Mouse (Mus musculus): ENCODE measurements around the gene Adk. TPM values are rescaled to one million over a fixed set of nuclear protein-coding genes. Genes with fewer than 3 reads are reported as not detected.

Gene Adk
- polyA plus RNA-seq, 1 experiment from 2014 or later = 156 TPM

- Histone ChIP-seq H3K4me1 (peaks cover 12% of the 10 kb centered on the region), H3K27ac (no peak overlapping the region), H3K9me3 (no peaks in the 10 kb centered on the region), H3K27me3 (no peaks in the 10 kb centered on the region), H3K36me3 (no peaks in the 10 kb centered on the region), H3K4me3 (no peak overlapping the region), H3K4me2 (replicated peaks) (no peak overlapping the region), H3K9ac (no peak overlapping the region)
- ATAC-seq (ENCODE audit: low FRiP score, low read depth) = no peak
- WGBS = 82% methylated on average over 6 of the region's 6 CpGs
Measured at GRCm38 (mm10) chr14:21344896-21345295, 292.5 kb downstream of the Adk start.

DNA sequence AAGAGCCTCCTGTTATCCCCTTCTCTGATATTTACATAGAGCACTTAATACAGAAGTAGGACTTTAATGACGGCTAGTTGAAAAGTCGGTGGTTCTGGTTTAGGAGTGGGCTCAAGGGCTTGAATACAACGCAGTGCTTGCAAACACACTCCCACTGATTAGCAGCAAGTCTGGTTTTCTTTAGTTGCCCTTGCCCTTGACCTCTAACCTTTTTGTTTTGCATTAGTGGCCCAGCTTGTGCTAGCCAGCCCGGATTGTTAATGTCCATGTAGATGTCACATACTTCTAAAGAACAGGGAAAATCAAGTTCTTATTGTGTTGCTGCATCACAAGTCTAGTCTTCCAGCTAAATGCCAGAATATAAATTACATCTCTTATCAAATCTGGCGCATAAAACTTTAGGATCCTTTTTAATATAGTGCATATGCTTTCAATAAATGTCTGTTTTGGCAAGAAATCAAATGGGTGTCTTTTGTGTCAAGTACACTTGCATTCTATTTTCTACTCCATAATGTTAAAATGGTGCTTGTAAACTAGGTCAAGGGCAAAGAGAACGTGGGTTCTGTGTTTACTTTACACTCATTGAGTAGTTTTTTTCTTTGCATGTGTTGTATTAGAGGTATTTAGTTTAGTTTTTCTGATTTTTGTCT, 296.4 kb downstream of the Adk start:
- ATAC-seq (ENCODE audit: low FRiP score, low read depth) = no peak
- H3K27ac ChIP-seq = 0 out of 2 replicates have a peak overlapping the region, but pooled peaks have one; percentile 3
- 34% methylated on average over 6 of the region's 6 CpGs for WGBS

DNA sequence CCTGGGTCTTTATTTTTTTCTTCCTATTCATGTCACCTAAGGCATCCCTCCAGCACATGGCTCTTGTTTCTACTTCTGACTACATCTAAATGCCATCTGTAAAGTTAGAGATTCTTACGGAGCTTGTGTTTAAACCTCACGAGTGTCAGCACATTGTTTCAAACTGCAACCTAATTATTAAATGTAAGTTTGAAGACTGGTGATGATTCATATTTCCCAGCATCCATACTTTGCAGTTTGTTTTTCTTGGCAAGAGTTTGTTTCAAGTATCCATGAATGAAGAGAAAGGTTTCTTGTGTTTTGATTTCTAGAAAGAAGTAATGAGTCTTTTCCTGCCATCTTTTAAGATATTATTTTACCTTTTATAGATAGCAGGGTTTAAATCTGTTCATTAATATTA, 299.3 kb downstream of the Adk start:
- Histone ChIP-seq H3K4me1 (peaks cover 37% of the 10 kb centered on the region), H3K27me3 (no peaks in the 10 kb centered on the region), H3K36me3 (no peaks in the 10 kb centered on the region), H3K9me3 (no peaks in the 10 kb centered on the region), H3K4me3 (no peak overlapping the region), H3K9ac (no peak overlapping the region), H3K4me2 (replicated peaks) (no peak overlapping the region), H3K27ac (no peak overlapping the region)
- WGBS = 65% methylated on average over 2 of the region's 2 CpGs
- no peak for ATAC-seq (ENCODE audit: low FRiP score, low read depth)

More for the DNA sequence above, 296.4 kb downstream of the Adk start:
- no peak overlapping the region for H3K4me2 ChIP-seq (replicated peaks)
- no peak overlapping the region for H3K9ac ChIP-seq
- H3K4me1 ChIP-seq = peaks cover 27% of the 10 kb centered on the region
- no peaks in the 10 kb centered on the region for H3K36me3 ChIP-seq
- no peaks in the 10 kb centered on the region for H3K27me3 ChIP-seq
- H3K9me3 ChIP-seq = no peaks in the 10 kb centered on the region
- no peak overlapping the region for H3K4me3 ChIP-seq

GRCm38 (mm10) chr14:21356286-21356685, 303.9 kb downstream of the Adk start:
- H3K4me2 ChIP-seq (replicated peaks) = no peak overlapping the region
- no peak overlapping the region for H3K4me3 ChIP-seq
- no peak overlapping the region for H3K27ac ChIP-seq
- H3K4me1 ChIP-seq = peaks cover 41% of the 10 kb centered on the region
- H3K9ac ChIP-seq = no peak overlapping the region
- 29% methylated on average over 1 of the region's 1 CpGs for WGBS
- H3K27me3 ChIP-seq = no peaks in the 10 kb centered on the region
- H3K9me3 ChIP-seq = no peaks in the 10 kb centered on the region
- H3K36me3 ChIP-seq = no peaks in the 10 kb centered on the region
- peak; percentile 44; the same call in 1 of the 2 replicates for ATAC-seq (ENCODE audit: low FRiP score, low read depth)

DNA sequence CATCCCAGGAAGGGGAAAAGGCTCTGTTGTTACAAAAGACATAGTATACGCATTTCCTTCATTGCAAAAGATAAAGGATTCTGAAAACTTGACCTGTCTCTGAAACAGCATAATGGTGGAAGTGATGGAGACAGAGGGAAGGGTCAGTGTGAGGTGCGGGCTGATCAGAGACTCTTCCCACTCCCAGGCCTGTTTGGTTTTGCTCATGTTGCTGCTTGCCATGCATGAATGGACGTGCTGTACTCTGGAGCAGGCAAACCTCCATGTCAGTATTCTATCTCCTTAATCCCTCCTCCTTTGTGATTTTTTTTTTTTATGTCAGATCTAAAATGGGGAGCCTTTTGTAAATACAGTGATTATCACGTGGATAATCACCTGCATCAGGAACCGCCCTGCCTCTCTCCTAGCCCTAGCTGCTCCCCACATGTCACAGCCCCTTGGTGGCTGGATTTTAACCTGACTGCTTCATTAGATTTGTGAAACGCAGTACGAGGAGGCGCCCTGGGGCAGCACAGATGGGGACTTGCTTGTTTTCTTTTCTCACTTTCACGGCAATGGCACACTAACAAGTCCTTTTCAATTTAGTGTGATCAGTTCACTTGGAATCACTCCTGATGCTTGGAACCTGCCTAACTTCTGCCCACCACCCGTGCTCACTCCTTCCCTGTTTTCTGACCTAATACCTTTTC, 307.0 kb downstream of the Adk start:
- Histone ChIP-seq H3K9ac (no peak overlapping the region), H3K4me2 (replicated peaks) (no peak overlapping the region), H3K36me3 (no peaks in the 10 kb centered on the region), H3K4me3 (no peak overlapping the region), H3K27me3 (no peaks in the 10 kb centered on the region), H3K4me1 (peaks cover 30% of the 10 kb centered on the region), H3K9me3 (no peaks in the 10 kb centered on the region), H3K27ac (no peak overlapping the region)
- ATAC-seq (ENCODE audit: low FRiP score, low read depth) = no peak
- WGBS = 46% methylated on average over 10 of the region's 10 CpGs

DNA sequence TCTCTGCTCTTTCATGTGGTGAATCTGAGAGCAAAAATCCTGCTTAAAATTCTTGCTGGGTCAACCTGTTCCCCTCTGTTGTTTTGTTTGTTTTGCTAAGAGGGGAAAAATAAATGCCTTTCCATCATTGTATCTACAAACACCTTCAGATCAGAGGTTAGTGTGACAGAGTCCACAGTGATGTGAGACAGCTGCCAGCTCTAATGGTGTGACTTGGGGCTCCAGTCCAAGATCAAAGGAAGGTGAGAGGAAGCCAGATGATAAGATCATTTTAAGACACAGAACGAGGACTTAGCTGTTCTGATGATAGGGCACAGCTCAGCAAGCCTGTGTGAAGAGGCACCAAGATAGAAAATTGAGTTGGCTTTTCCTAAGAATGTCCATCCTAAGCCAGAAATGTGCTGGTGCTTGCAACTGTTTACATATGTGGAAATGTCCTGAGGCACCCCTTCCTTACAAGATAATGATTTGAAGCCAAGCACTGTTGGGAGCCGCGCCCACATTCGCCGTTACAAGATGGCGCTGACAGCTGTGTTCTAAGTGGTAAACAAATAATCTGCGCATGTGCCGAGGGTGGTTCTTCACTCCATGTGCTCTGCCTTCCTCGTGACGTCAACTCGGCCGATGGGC, 307.6 kb downstream of the Adk start:
- no peaks in the 10 kb centered on the region for H3K9me3 ChIP-seq
- no peak overlapping the region for H3K4me3 ChIP-seq
- H3K4me1 ChIP-seq = peaks cover 28% of the 10 kb centered on the region
- no peak for ATAC-seq (ENCODE audit: low FRiP score, low read depth)
- no peak overlapping the region for H3K9ac ChIP-seq
- H3K36me3 ChIP-seq = no peaks in the 10 kb centered on the region
- WGBS = 86% methylated on average over 8 of the region's 12 CpGs
- no peaks in the 10 kb centered on the region for H3K27me3 ChIP-seq
- H3K27ac ChIP-seq = no peak overlapping the region
- H3K4me2 ChIP-seq (replicated peaks) = no peak overlapping the region

DNA sequence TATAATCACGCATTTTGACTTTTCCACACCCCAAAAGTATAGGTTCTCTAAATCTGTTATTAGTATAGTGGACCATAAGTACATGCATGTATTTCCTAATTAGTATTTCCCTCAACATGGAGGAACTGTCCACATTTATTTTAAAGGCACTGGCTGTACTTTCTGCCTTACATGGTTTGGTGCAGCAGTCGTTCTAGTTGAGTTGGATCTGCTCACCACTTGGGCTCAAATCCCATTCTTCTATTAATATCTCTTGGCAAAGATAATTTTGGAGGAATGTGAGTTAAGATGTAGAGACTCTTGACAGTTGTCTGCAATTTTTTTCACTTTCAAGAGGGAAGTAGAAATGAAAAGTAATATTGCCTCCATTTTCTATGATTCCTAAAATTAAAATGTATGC, 314.7 kb downstream of the Adk start:
- Histone ChIP-seq H3K27ac (no peak overlapping the region), H3K4me3 (no peak overlapping the region), H3K27me3 (no peaks in the 10 kb centered on the region), H3K36me3 (no peaks in the 10 kb centered on the region), H3K9me3 (no peaks in the 10 kb centered on the region), H3K4me1 (peaks cover 24% of the 10 kb centered on the region), H3K4me2 (replicated peaks) (no peak overlapping the region), H3K9ac (no peak overlapping the region)
- 82% methylated on average over 2 of the region's 2 CpGs for WGBS
- no peak for ATAC-seq (ENCODE audit: low FRiP score, low read depth)

DNA sequence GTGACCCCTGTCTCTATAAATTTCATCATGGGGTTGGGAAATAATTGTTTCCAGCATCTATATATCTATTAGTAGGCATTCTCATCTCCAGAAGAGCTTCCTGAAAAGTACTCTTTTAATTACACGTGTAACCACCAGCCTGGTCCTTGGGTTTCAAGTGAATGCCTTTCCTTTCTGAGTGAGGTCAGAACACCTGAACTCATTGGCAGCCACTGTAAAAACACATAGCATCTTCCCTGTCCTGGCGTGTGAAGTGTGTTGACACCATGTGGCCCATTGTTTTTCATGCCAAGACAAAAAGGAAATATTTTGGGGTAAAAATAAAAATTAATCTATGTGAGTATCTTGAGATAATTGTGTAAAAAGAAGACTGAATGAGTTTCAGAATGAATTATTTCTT, 316.2 kb downstream of the Adk start:
- peaks cover 36% of the 10 kb centered on the region for H3K4me1 ChIP-seq
- 57% methylated on average over 2 of the region's 2 CpGs for WGBS
- no peak for ATAC-seq (ENCODE audit: low FRiP score, low read depth)
- H3K9me3 ChIP-seq = no peaks in the 10 kb centered on the region
- H3K4me3 ChIP-seq = no peak overlapping the region
- no peak overlapping the region for H3K4me2 ChIP-seq (replicated peaks)
- H3K27me3 ChIP-seq = no peaks in the 10 kb centered on the region
- H3K9ac ChIP-seq = no peak overlapping the region
- H3K27ac ChIP-seq = no peak overlapping the region
- H3K36me3 ChIP-seq = no peaks in the 10 kb centered on the region

DNA sequence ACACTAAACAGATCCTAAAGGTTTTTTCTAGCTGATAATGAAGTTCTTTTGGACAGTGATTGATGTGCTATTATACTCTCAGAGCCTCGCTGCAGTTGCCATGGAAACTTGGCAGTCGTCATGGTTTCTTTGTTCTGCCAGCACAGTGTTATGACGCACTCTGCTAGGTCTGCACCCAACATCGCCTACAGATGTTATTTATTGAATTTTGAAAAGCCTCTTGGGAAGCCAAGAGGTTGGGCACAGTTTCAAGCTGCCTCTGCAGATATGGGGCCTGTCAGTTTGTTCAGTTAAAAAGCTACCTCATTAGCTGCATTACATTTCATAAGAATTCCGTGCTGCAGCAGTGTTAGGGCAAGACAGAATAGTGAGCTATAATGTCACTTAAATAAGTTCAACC, 316.8 kb downstream of the Adk start:
- peak; percentile 86 for ATAC-seq (ENCODE audit: low FRiP score, low read depth)
- 7% methylated on average over 5 of the region's 5 CpGs for WGBS
- Histone ChIP-seq H3K36me3 (no peaks in the 10 kb centered on the region), H3K9ac (no peak overlapping the region), H3K4me1 (peaks cover 36% of the 10 kb centered on the region), H3K27me3 (no peaks in the 10 kb centered on the region), H3K9me3 (no peaks in the 10 kb centered on the region), H3K4me3 (no peak overlapping the region), H3K4me2 (replicated peaks) (peak overlapping the region; percentile 30; the same call in 1 of the 2 replicates), H3K27ac (no peak overlapping the region)

- Histone ChIP-seq H3K9me3 (no peaks in the 10 kb centered on the region), H3K36me3 (no peaks in the 10 kb centered on the region), H3K4me1 (peaks cover 36% of the 10 kb centered on the region), H3K4me3 (no peak overlapping the region), H3K27me3 (no peaks in the 10 kb centered on the region), H3K4me2 (replicated peaks) (no peak overlapping the region), H3K9ac (no peak overlapping the region), H3K27ac (peak overlapping the region; percentile 48; the same call in 1 of the 2 replicates)
- ATAC-seq (ENCODE audit: low FRiP score, low read depth) = no peak
- 33% methylated on average over 2 of the region's 2 CpGs for WGBS
Measured at GRCm38 (mm10) chr14:21371946-21372345, 319.6 kb downstream of the Adk start.

- Histone ChIP-seq H3K27ac (no peak overlapping the region), H3K9me3 (no peaks in the 10 kb centered on the region), H3K9ac (no peak overlapping the region), H3K27me3 (no peaks in the 10 kb centered on the region), H3K4me3 (no peak overlapping the region), H3K4me1 (peaks cover 36% of the 10 kb centered on the region), H3K4me2 (replicated peaks) (no peak overlapping the region), H3K36me3 (no peaks in the 10 kb centered on the region)
- WGBS = 68% methylated on average over 5 of the region's 5 CpGs
- ATAC-seq (ENCODE audit: low FRiP score, low read depth) = no peak
Measured at GRCm38 (mm10) chr14:21372689-21373088, 320.3 kb downstream of the Adk start.

DNA sequence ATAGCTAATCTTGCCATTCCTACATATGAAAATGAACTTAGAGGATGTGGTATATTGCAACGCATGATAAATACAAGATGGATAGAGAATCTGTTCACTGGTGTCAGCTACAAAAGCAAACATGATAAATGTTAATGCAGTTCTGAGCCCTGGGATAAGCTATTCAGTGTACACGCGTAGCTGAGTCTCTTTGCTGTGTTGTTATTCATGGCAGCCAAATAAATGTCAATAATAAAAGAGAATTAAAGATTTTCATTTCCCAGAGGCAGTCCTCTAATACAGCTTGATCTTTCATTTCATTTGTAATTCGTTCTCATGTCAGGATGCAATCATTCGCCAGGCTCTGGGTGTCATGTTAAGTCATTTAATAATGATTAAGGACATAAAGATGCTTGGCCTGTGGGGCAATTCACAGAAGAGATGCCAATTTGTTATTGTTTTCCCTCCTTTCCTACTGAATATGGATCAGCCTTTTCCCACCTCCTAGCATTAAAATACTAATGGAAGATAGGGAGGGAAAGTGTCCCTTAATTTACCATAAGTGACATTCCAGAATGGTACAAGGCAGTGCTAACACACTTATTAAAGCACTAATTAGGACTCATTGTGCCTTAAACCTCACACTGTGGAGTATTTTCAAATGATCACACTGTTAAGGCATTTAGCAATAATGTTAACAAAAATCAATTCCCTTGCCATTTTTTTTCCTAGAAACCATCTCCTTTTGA, 331.5 kb downstream of the Adk start:
- H3K36me3 ChIP-seq = peaks cover 15% of the 10 kb centered on the region
- no peak for ATAC-seq (ENCODE audit: low FRiP score, low read depth)
- no peak overlapping the region for H3K27ac ChIP-seq
- no peaks in the 10 kb centered on the region for H3K4me1 ChIP-seq
- no peak overlapping the region for H3K4me3 ChIP-seq
- no peaks in the 10 kb centered on the region for H3K27me3 ChIP-seq
- WGBS = 88% methylated on average over 5 of the region's 5 CpGs
- H3K9me3 ChIP-seq = peaks cover 10% of the 10 kb centered on the region; the same call in 1 of the 2 replicates
- H3K9ac ChIP-seq = no peak overlapping the region
- no peak overlapping the region for H3K4me2 ChIP-seq (replicated peaks)

All from limb, embryonic 13.5 days (tissue).